In genomic region chr9:63720715-63721114, GRCm38 (mm10) we compare ENCODE assay signal across 8 mouse cellular contexts. TPM values are rescaled to one million over a fixed set of nuclear protein-coding genes. Genes with fewer than 3 reads are reported as not detected.
A peak's percentile ranks its signal among the peaks of the same experiment; 100 is the strongest.
DNase-seq lines count a peak whose midpoint lies in the region; ATAC-seq and TF ChIP-seq lines count a peak whose summit lies in the region.

No protein-coding gene starts in this region.

- intact Hi-C loops in gastrocnemius, postnatal 14 days (cut with DNase I; ENCODE audit: low total_unique reads): no loop called here

- H3K9ac ChIP-seq in kidney, postnatal 0 days (ENCODE audit: low read depth, low read length): 0 out of 2 replicates have a peak overlapping the region, but pooled peaks have one; percentile 18
- H3K9ac ChIP-seq in liver, postnatal 0 days (replicated peaks): no peak overlapping the region

- H3K27me3 ChIP-seq in kidney, postnatal 0 days (ENCODE audit: insufficient read depth, low read length): no peaks in the 10 kb centered on the region
- H3K27me3 ChIP-seq in liver, postnatal 0 days (ENCODE audit: insufficient read depth, low read length): no peaks in the 10 kb centered on the region

- WGBS in kidney, postnatal 0 days: 39% methylated on average over 6 of the region's 6 CpGs
- WGBS in liver, postnatal 0 days (ENCODE audit: insufficient replicate concordance): 20% methylated on average over 6 of the region's 6 CpGs

- no peak for DNase-seq in kidney, postnatal 0 days (ENCODE audit: low spot score)
- DNase-seq in kidney, postnatal 10 days: no peak
- DNase-seq in liver, postnatal 0 days: no peak
- peak; percentile 58 to 77 for DNase-seq in thymus, adult 18-20 months
- DNase-seq in gastrocnemius, postnatal 14 days: no peak
- no peak for DNase-seq in layer of hippocampus, postnatal 25 days (ENCODE audit: extremely low spot score in 1 of 2, low spot score in 1 of 2)
- DNase-seq in embryo, embryonic 9.5 days (ENCODE audit: extremely low spot score): no peak

- no peaks in the 10 kb centered on the region for H3K36me3 ChIP-seq in kidney, postnatal 0 days (ENCODE audit: insufficient read depth, low read length)
- no peaks in the 10 kb centered on the region for H3K36me3 ChIP-seq in liver, postnatal 0 days (replicated peaks; ENCODE audit: insufficient read depth, low read length)

- H3K4me3 ChIP-seq in kidney, postnatal 0 days (replicated peaks; ENCODE audit: low read depth, low read length): no peak overlapping the region
- H3K4me3 ChIP-seq in liver, postnatal 0 days (ENCODE audit: low read depth, low read length): no peak overlapping the region

- peaks cover 48% of the 10 kb centered on the region for H3K4me1 ChIP-seq in kidney, postnatal 0 days (replicated peaks; ENCODE audit: insufficient read depth, low read length)
- H3K4me1 ChIP-seq in liver, postnatal 0 days (ENCODE audit: insufficient read depth): peaks cover 64% of the 10 kb centered on the region

- no peaks in the 10 kb centered on the region for H3K9me3 ChIP-seq in kidney, postnatal 0 days (replicated peaks; ENCODE audit: low read length)
- no peaks in the 10 kb centered on the region for H3K9me3 ChIP-seq in liver, postnatal 0 days (ENCODE audit: low read length)

- no peak for TF ChIP-seq EP300 in liver, postnatal 0 days (IDR thresholded peaks at IDR 0.05; ENCODE audit: low read depth)

- ATAC-seq in kidney, postnatal 0 days (replicated peaks; ENCODE audit: low FRiP score, low read depth): no peak
- ATAC-seq in activated CD4-positive, CD25-positive, alpha-beta regulatory T cell, adult 4 months: peak; percentile 78
- peak; percentile 7; the same call in 1 of the 2 replicates for ATAC-seq in liver, postnatal 0 days

- TF ChIP-seq CTCF in kidney, postnatal 0 days (IDR thresholded peaks at IDR 0.05; ENCODE audit: low read depth): no peak
- TF ChIP-seq CTCF in liver, postnatal 0 days (IDR thresholded peaks at IDR 0.05; ENCODE audit: low read depth): no peak

- H3K4me2 ChIP-seq in kidney, postnatal 0 days (ENCODE audit: low read length): no peak overlapping the region
- no peak overlapping the region for H3K4me2 ChIP-seq in liver, postnatal 0 days (ENCODE audit: low read depth, low read length)

- peak overlapping the region; percentile 48 for H3K27ac ChIP-seq in kidney, postnatal 0 days
- H3K27ac ChIP-seq in liver, postnatal 0 days (ENCODE audit: low read depth): peak overlapping the region; percentile 34; the same call in 1 of the 2 replicates

RNA-seq across cellular contexts. Expression of gene Smad3, which starts 37.1 kb away (rescaled TPM):
- 19.2 and 20.0 TPM in 2 replicates for polyA plus RNA-seq in kidney, postnatal 0 days (2015; fragmentation: Nextera tagmentation; extraction: Ambion mirVana)
- 10 to 100 TPM; 15.0 to 16.8 TPM for polyA plus RNA-seq in activated CD4-positive, CD25-positive, alpha-beta regulatory T cell, adult 4 months (2017; shearing (Covaris generic))
- polyA plus RNA-seq in liver, postnatal 0 days (2015; fragmentation: Nextera tagmentation; extraction: Ambion mirVana): 1.9 and 2.1 TPM in 2 replicates
- 10 to 100 TPM; 39.3 to 40.2 TPM for total RNA-seq in gastrocnemius, postnatal 14 days (2021)
- 10 to 100 TPM; 38.0 to 44.6 TPM for total RNA-seq in layer of hippocampus, postnatal 25 days (2021)

Comparison
In these comparisons a context has a peak if more than half of its experiments do, and no peak if none do; other contexts are left out.
1. DNase-seq: peak in thymus, adult 18-20 months (2 of 2); none in kidney, postnatal 0 days (single experiment), kidney, postnatal 10 days (single experiment), liver, postnatal 0 days (single experiment), gastrocnemius, postnatal 14 days (single experiment), layer of hippocampus, postnatal 25 days (0 of 2) and embryo, embryonic 9.5 days (single experiment).